Mouse (Mus musculus): ENCODE data around the gene Grin2d.

DNA sequence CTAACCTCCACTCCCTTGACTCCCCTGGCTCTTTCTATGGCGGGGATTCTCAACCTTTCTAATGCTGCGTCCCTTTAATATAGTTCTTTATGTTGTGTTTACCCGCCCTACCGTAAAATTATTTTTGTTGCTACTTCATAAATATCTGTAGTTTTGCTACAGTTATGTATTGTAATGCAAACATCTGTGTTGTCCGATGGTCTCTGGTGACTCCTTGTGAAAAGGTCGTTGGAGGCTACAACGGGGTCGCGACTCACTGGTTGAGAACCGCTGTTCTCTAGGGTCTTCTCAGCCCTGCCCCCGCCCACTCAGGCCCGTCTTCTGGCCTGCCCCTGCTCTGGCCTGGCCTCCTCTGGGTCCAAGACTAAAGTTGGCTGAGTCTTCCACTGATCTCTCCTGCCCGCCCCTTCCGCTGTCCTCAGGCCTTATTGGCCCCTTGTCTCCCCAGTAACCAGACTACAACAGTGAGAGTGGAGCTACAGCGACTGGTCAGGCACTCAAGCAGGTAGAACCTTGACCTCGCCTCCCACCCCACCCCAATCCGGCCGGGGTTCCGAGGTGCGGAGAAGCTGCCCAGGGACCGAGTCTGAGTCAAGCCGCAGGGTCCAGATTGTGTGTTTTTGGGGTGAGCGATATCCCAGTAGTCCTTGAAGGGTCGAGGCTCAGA, 45.7 kb upstream of the Grin2d start, which contains the start of gene Ccdc114:
- no peak for TF ChIP-seq CTCF (IDR thresholded peaks at IDR 0.05; ENCODE audit: low read depth, low read length)
- TF ChIP-seq POLR2A (IDR thresholded peaks at IDR 0.05; ENCODE audit: borderline replicate concordance, low read depth, low read length) = no peak

All from bone marrow macrophage, adult 2 months (primary cell).